Mouse (Mus musculus) midbrain, embryonic 10.5 days (tissue): ENCODE measurements around the gene Hmgb1. TPM values are rescaled to one million over a fixed set of nuclear protein-coding genes. Genes with fewer than 3 reads are reported as not detected.
A peak's percentile ranks its signal among the peaks of the same experiment; 100 is the strongest.

ENCODE experiments used
- DNase-seq: peaks from one replicate; pipeline ENCODE4 v3.0.0-alpha.2; 2017; ENCODE audit warnings: low spot score
- H3K27ac ChIP-seq: fragments of 300-500 bp; sonication (generic); replicated peaks from 2 replicates; pipeline ENCODE4 v1.5.1; 2016; ENCODE audit warnings: mild to moderate bottlenecking
- H3K27me3 ChIP-seq: fragments of 300-500 bp; sonication (generic); 2 replicates; pipeline ENCODE4 v1.6.1; 2016; ENCODE audit warnings: low read depth, mild to moderate bottlenecking; ENCODE audit not compliant: poor library complexity, severe bottlenecking
- H3K36me3 ChIP-seq: fragments of 300-500 bp; sonication (generic); 2 replicates; pipeline ENCODE4 v1.6.1; 2016; ENCODE audit warnings: mild to moderate bottlenecking, moderate library complexity
- H3K4me1 ChIP-seq: fragments of 300-500 bp; sonication (generic); 2 replicates; pipeline ENCODE4 v1.6.1; 2016
- H3K4me3 ChIP-seq: fragments of 300-500 bp; sonication (generic); 2 replicates; pipeline ENCODE4 v1.5.1; 2016; ENCODE audit warnings: mild to moderate bottlenecking, moderate library complexity
- H3K9me3 ChIP-seq: fragments of 300-500 bp; sonication (generic); replicated peaks from 2 replicates; pipeline ENCODE4 v1.6.1; 2016; ENCODE audit warnings: mild to moderate bottlenecking
- WGBS: fragments of 180-500 bp; shearing (Covaris S2); methylation state at CpG from one replicate; pipeline ENCODE4 v1.1.7; 2016; 5-methylcytosine and 5-hydroxymethylcytosine counted together
- polyA plus RNA-seq: library from polyadenylated mRNA; unstranded; fragments of >200 nt; fragmentation: Nextera tagmentation; extraction: Ambion mirVana; gene quantifications from 2 replicates; pipeline ENCODE4 v1.2.1, GENCODE M21; 2016

The Hmgb1 gene
- polyA plus RNA-seq, 1 experiment from 2014 or later, result 1,420 TPM

- peak overlapping the region; percentile 85 for H3K4me3 ChIP-seq
- H3K4me1 ChIP-seq, result peaks cover 30% of the 10 kb centered on the region
- H3K9me3 ChIP-seq, result no peaks in the 10 kb centered on the region
- 58% methylated on average over 1 of the region's 1 CpGs for WGBS
- no peaks in the 10 kb centered on the region for H3K27me3 ChIP-seq
- peak overlapping the region; percentile 96 for H3K27ac ChIP-seq
- peaks cover 22% of the 10 kb centered on the region for H3K36me3 ChIP-seq
- no peak for DNase-seq
Measured at GRCm38 (mm10) chr5:149183122-149183521, 1.2 kb downstream of the Hmgb1 start.

DNA sequence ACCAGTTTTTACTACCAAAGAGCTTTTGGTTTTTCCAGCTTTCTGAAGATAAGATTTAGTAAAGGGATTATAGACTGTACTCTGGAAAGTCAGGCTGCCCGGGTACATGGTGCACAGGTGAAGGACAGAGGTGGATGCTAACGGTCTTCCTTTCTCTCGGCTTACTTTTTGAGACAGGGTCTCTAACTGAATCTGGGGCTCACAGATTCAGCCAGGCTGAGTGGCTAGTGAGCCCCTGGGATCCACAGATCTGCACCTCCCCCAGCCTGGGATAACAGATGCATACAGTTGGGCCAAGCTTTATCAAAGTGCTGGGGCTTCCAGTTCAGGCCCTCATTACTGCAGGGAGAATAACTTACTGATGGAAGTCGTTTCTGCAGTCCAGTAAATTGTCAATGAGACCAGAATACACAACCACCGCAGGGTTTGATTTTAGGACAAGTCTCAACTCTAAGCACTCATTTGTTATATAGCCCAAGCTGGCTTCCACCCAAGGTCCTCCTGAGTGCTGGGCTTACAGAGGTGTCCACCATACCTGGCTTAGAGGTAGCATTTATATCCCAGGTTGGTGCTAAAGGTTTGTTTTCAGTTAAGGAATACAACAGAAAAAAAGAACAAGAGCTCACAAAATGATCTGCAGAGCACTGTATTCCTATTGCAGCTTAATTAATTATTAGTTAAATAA lies 2.0 kb downstream of the Hmgb1 start:
- 82% methylated on average over 5 of the region's 5 CpGs for WGBS
- H3K27ac ChIP-seq, result peak overlapping the region; percentile 10; the same call in 1 of the 2 replicates
- peaks cover 30% of the 10 kb centered on the region for H3K4me1 ChIP-seq

DNA sequence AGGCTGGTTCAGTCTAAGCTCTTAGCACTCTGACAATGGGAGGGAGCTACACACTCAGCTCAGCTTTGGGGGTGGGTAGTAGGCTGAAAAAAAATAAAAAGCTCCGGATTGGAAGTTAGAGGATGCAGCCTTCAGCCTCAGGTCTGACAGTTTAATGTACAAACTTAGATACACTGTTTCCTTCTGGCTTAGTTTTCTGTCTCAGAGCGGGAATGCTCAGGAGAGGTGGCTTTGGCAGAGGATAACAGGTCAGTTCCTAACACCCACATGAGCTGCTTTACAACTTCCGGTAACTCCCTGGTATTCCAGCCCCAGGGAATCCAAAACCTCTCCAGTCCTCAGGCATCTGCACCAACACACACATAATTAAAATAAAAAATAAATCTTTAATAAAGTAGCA lies 4.5 kb downstream of the Hmgb1 start:
- DNase-seq, result no peak
- no peak overlapping the region for H3K4me3 ChIP-seq
- no peaks in the 10 kb centered on the region for H3K9me3 ChIP-seq

More for the DNA sequence above, 2.0 kb downstream of the Hmgb1 start:
- no peak overlapping the region for H3K4me3 ChIP-seq
- no peak for DNase-seq
- no peaks in the 10 kb centered on the region for H3K9me3 ChIP-seq
- H3K36me3 ChIP-seq, result peaks cover 14% of the 10 kb centered on the region; the same call in 1 of the 2 replicates
- no peaks in the 10 kb centered on the region for H3K27me3 ChIP-seq

DNA sequence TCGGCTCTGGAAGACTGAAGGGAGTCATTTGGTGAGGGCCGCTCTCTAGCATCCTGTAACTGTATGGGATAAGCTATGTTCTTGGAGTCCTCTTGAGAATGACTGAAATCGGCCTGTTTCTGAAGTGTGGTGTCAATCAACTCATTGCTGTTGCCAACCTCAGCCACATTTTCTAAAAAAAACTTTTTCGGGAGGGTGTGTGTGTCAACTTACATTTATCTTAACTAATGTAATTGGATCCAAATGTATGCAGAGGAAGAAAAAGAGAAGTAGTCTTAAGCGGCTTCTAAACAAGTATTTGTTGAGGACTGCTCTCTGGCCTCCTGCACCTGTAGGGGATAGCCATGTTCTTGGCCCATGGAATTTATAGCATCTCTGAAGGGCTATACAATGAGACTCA lies 6.2 kb downstream of the Hmgb1 start:
- WGBS, result 89% methylated on average over 5 of the region's 5 CpGs
- Histone ChIP-seq H3K27me3 (no peaks in the 10 kb centered on the region), H3K4me3 (no peak overlapping the region), H3K36me3 (0 out of 2 replicates have a peak, but pooled peaks cover 3% of the 10 kb centered on the region), H3K27ac (no peak overlapping the region), H3K9me3 (no peaks in the 10 kb centered on the region), H3K4me1 (peaks cover 10% of the 10 kb centered on the region)
- DNase-seq, result no peak

More for the DNA sequence above, 4.5 kb downstream of the Hmgb1 start:
- H3K36me3 ChIP-seq, result 0 out of 2 replicates have a peak, but pooled peaks cover 3% of the 10 kb centered on the region
- no peak overlapping the region for H3K27ac ChIP-seq
- H3K27me3 ChIP-seq, result no peaks in the 10 kb centered on the region
- 83% methylated on average over 3 of the region's 3 CpGs for WGBS
- peaks cover 13% of the 10 kb centered on the region for H3K4me1 ChIP-seq

DNA sequence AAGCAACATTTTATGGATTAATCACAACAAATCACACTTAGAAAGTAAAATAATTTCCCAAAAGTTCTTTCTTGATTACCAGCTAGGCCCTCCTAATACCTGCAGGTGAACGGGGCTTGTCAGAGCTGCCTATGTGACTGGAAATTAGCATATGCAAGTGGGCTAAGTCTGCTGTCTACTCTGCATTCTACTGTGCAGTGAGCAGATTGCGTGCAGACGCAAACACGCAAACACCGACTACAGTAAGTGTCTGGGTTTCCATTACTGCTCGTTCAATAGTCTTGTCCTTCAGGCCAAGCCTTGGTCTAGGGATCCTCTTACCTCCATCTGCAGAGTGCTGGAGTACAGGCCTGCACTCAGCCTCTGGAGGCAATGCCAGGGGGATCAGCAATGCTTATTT lies 8.6 kb downstream of the Hmgb1 start:
- H3K36me3 ChIP-seq, result 0 out of 2 replicates have a peak, but pooled peaks cover 3% of the 10 kb centered on the region
- WGBS, result 94% methylated on average over 6 of the region's 6 CpGs
- H3K27ac ChIP-seq, result no peak overlapping the region
- H3K4me1 ChIP-seq, result 0 out of 2 replicates have a peak, but pooled peaks cover 3% of the 10 kb centered on the region
- H3K9me3 ChIP-seq, result no peaks in the 10 kb centered on the region
- H3K27me3 ChIP-seq, result no peaks in the 10 kb centered on the region
- H3K4me3 ChIP-seq, result no peak overlapping the region
- DNase-seq, result no peak

GRCm38 (mm10) chr5:149174527-149174926 lies 9.8 kb downstream of the Hmgb1 start:
- H3K27me3 ChIP-seq, result no peaks in the 10 kb centered on the region
- no peaks in the 10 kb centered on the region for H3K9me3 ChIP-seq
- WGBS, result 85% methylated on average over 7 of the region's 7 CpGs
- 0 out of 2 replicates have a peak, but pooled peaks cover 4% of the 10 kb centered on the region for H3K4me1 ChIP-seq
- H3K36me3 ChIP-seq, result no peaks in the 10 kb centered on the region
- no peak overlapping the region for H3K4me3 ChIP-seq
- no peak overlapping the region for H3K27ac ChIP-seq
- DNase-seq, result no peak

DNA sequence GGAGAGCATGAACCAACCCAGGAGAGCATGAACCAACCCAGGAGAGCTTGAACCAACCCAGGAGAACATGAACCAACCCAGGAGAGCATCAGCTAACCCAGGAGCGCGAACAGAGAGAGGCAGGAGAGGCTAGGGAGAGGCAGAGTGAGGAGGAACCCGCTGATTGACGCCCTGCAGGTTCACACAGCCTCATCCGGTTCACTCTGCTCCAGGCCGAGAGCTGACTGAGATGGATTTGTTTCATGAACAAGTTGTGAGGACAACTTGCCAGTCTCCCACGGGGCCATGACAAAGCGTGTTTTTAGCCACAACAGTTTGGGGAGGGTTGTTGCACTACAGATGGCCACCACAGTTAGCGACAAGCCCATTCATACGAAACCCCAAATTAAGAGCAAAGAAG lies 12.0 kb downstream of the Hmgb1 start:
- Histone ChIP-seq H3K9me3 (no peaks in the 10 kb centered on the region), H3K4me3 (no peak overlapping the region), H3K27ac (no peak overlapping the region), H3K27me3 (no peaks in the 10 kb centered on the region), H3K36me3 (no peaks in the 10 kb centered on the region), H3K4me1 (0 out of 2 replicates have a peak, but pooled peaks cover 4% of the 10 kb centered on the region)
- no peak for DNase-seq
- 79% methylated on average over 10 of the region's 10 CpGs for WGBS

- DNase-seq, result no peak
- Histone ChIP-seq H3K9me3 (no peaks in the 10 kb centered on the region), H3K36me3 (no peaks in the 10 kb centered on the region), H3K27ac (no peak overlapping the region), H3K27me3 (no peaks in the 10 kb centered on the region), H3K4me1 (0 out of 2 replicates have a peak, but pooled peaks cover 4% of the 10 kb centered on the region), H3K4me3 (no peak overlapping the region)
- WGBS, result 57% methylated on average over 8 of the region's 8 CpGs
Measured at GRCm38 (mm10) chr5:149170841-149171588, 13.3 kb downstream of the Hmgb1 start.

DNA sequence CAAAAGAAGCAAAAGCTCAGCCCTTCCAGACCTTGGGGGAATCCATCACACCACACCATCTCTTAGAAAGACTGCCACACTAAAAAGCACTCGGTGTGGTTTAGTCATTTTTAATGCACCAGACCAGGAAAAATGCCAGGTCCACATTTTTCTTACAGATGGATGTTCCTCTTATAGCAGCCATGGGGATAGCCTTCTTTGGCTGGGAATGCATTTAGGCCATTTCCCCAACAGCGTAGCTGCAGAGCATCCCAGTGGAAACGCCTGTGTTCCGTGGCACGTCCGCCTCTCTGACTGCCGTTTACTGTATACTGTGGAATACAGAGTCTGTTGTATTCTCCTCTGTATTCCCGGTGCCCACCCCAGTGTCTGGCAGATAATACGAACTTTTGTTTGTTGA lies 15.5 kb downstream of the Hmgb1 start:
- H3K9me3 ChIP-seq, result no peaks in the 10 kb centered on the region
- DNase-seq, result no peak
- H3K4me1 ChIP-seq, result peaks cover 19% of the 10 kb centered on the region; the same call in 1 of the 2 replicates
- H3K36me3 ChIP-seq, result no peaks in the 10 kb centered on the region
- no peak overlapping the region for H3K27ac ChIP-seq
- H3K27me3 ChIP-seq, result no peaks in the 10 kb centered on the region
- 92% methylated on average over 9 of the region's 9 CpGs for WGBS
- H3K4me3 ChIP-seq, result no peak overlapping the region

DNA sequence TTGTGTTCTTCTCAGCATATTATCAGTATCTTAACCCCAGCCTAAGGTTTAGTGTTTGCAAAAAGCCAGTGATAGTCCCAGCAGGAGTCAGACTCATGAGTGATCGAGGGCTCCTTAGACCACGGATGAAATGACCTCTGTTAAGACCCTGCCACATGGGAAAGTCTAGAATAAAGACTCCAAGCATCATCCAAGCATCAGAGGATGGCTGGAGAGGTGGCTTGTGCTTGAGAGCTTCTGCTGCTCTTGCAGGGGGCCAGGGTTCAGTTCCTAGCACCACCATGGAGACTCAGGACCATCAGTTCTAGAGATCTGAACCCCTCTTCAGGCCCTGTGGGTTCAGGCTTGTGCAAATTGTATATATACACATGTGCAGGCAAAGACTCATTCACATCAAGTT lies 16.2 kb downstream of the Hmgb1 start:
- H3K27me3 ChIP-seq, result no peaks in the 10 kb centered on the region
- DNase-seq, result no peak
- 79% methylated on average over 2 of the region's 2 CpGs for WGBS
- peaks cover 21% of the 10 kb centered on the region; the same call in 1 of the 2 replicates for H3K4me1 ChIP-seq
- H3K9me3 ChIP-seq, result no peaks in the 10 kb centered on the region
- no peaks in the 10 kb centered on the region for H3K36me3 ChIP-seq
- H3K27ac ChIP-seq, result no peak overlapping the region
- H3K4me3 ChIP-seq, result no peak overlapping the region

DNA sequence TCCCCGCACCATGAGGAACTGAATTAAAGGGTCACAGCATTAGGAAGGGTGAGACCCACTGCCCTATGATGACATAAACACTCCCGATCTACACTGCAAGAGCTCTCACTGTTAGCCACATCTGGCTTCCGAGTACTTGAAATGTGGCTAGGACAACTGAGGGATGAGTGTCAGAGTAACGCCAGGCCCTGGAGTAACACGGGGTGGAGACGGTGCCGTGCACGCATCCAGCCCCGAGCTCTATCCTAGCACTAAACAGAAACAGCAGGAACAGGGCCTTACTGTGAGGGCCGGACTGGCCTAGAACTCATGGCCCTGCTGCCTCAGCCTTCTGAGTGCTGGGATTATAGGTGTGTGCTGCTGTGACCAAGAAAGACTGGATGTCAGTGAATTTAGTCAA lies 18.3 kb downstream of the Hmgb1 start:
- H3K4me3 ChIP-seq, result no peak overlapping the region

DNA sequence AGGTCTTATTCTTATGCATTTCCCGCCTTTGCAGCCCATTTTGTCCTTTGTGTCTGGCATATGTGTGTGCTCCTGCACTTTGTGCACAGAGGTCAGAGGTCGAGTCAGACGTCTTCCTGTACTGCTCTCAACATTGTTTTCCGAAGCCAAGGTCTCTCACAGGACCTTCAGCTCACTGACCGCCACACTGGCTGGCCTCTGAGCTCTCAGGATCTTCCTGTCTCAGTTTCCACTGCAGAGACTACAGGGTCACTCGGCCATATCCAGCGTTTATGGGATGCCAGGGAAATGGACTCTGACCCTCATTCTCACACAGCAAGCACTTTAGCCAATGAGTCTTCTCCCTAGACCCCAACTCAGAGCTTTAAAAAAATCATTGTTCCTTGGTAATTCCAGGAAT lies 19.4 kb downstream of the Hmgb1 start:
- H3K36me3 ChIP-seq, result no peaks in the 10 kb centered on the region
- peak overlapping the region; percentile 23; the same call in 1 of the 2 replicates for H3K27ac ChIP-seq
- DNase-seq, result peak; percentile 16
- no peak overlapping the region for H3K4me3 ChIP-seq
- peaks cover 17% of the 10 kb centered on the region; the same call in 1 of the 2 replicates for H3K4me1 ChIP-seq
- no peaks in the 10 kb centered on the region for H3K9me3 ChIP-seq
- WGBS, result 49% methylated on average over 7 of the region's 7 CpGs
- H3K27me3 ChIP-seq, result no peaks in the 10 kb centered on the region

More for the DNA sequence above, 18.3 kb downstream of the Hmgb1 start:
- H3K27me3 ChIP-seq, result no peaks in the 10 kb centered on the region
- H3K36me3 ChIP-seq, result no peaks in the 10 kb centered on the region
- H3K27ac ChIP-seq, result no peak overlapping the region
- no peak for DNase-seq
- H3K4me1 ChIP-seq, result peaks cover 20% of the 10 kb centered on the region; the same call in 1 of the 2 replicates
- no peaks in the 10 kb centered on the region for H3K9me3 ChIP-seq
- 90% methylated on average over 10 of the region's 10 CpGs for WGBS

DNA sequence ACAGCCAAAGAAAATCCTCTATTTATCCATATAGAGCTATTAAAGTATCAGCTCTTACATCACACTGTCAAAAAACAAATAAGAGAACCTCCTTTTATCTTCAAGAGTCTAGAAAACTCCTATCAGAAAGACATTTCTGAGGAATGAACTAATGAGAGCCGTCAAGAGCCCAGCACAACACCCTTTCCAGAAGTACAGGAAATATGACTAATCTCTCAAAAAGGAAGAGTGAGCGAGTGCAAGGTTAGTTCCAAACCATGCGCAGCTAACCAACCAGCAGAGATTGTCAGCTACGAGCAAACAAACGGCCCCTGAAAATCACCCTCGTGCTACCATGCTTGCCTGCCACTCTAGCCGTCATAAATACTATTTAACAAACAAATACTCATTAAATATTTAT lies 21.4 kb downstream of the Hmgb1 start:
- no peak for DNase-seq
- Histone ChIP-seq H3K27me3 (no peaks in the 10 kb centered on the region), H3K9me3 (no peaks in the 10 kb centered on the region), H3K4me1 (peaks cover 17% of the 10 kb centered on the region; the same call in 1 of the 2 replicates), H3K4me3 (no peak overlapping the region), H3K27ac (no peak overlapping the region), H3K36me3 (no peaks in the 10 kb centered on the region)
- WGBS, result 88% methylated on average over 7 of the region's 7 CpGs
